Mouse (Mus musculus): ENCODE data around the gene Brpf3. TPM values are rescaled to one million over a fixed set of nuclear protein-coding genes. Genes with fewer than 3 reads are reported as not detected.
"Not testable (repeated sequence)": the region's sequence is repeated elsewhere in the genome, so short reads cannot be mapped to it uniquely, and the experiment has no call there.

The Brpf3 gene
- polyA plus RNA-seq, 1 experiment from 2014 or later: 44.4 TPM

DNA sequence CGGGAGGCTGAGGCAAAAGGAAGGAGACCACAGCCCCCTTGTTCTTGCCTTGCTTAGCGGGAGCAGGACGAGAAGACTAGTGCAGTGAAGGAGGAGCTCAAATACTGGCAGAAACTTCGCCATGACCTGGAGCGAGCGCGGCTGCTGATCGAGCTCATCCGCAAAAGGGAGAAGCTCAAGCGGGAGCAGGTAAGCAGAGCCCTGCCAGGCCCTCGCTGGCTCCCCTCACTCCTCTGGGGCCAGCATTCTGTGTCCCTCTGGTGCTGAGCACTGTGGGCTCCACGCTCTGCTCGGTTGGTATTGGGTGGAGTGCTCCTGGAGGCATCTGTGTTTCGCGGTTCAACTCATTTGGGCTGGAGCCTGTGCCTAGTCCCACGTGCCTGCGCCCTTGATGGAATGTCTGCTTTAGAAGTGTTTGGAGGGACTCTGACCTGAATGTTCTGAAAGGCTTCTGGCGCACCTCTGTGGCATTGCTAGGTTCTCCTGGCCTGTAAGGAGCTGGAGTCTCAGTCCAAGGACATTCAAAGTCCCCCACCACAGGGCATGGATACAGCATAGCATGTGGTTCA, 13.7 kb downstream of the Brpf3 start:
- Histone ChIP-seq H3K36me3 (ENCODE audit: control insufficient read depth, insufficient read depth) (peaks cover 60% of the 10 kb centered on the region), H3K27me3 (replicated peaks; ENCODE audit: control insufficient read depth, insufficient read depth, low read length) (no peaks in the 10 kb centered on the region), H3K9ac (ENCODE audit: low read depth, low read length) (no peak overlapping the region), H3K4me2 (replicated peaks; ENCODE audit: low read depth) (no peak overlapping the region), H3K4me1 (replicated peaks; ENCODE audit: control insufficient read depth, insufficient read depth, low read length) (0 out of 2 replicates have a peak, but pooled peaks cover 6% of the 10 kb centered on the region), H3K9me3 (ENCODE audit: control insufficient read depth) (no peaks in the 10 kb centered on the region), H3K4me3 (ENCODE audit: low read depth, low read length) (no peak overlapping the region), H3K27ac (ENCODE audit: low read depth, low read length) (peak overlapping the region; percentile 57)
- no peak for TF ChIP-seq CTCF (IDR thresholded peaks at IDR 0.05; ENCODE audit: low read depth)
- 89% methylated on average over 18 of the region's 18 CpGs for WGBS
- no peak for ATAC-seq

DNA sequence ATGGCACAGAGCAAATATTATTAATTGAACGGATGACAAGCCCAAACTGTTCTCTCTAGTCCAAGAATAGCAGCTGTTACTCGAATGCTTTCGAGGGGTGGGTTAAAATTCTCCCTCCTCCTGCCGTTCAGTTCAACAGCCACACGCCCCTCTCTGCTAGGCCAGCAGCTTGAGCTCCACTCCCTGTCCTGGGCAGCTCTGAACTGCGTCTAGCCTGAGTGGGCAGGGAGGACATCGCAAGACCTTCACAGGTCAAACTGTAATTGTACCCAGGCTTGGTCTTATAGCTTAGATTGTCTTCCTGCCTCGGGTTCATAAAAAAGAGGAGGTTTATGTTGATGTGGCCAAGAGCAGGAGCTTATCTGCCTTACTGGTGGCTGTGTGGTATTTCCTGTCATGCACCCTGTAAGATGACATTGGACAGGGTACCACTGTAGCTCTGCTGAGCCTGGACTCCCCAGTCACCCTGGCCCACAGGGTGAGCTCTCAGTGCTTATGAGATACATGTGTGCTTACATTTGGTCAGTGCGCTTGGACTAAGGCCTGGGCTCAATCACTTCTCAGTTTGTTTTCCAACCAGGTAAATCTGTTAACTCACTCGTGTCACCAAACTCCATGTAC, 14.6 kb downstream of the Brpf3 start:
- Histone ChIP-seq H3K9me3 (ENCODE audit: control insufficient read depth) (no peaks in the 10 kb centered on the region), H3K27me3 (replicated peaks; ENCODE audit: control insufficient read depth, insufficient read depth, low read length) (no peaks in the 10 kb centered on the region), H3K4me1 (replicated peaks; ENCODE audit: control insufficient read depth, insufficient read depth, low read length) (0 out of 2 replicates have a peak, but pooled peaks cover 6% of the 10 kb centered on the region), H3K9ac (ENCODE audit: low read depth, low read length) (no peak overlapping the region), H3K4me2 (replicated peaks; ENCODE audit: low read depth) (no peak overlapping the region), H3K27ac (ENCODE audit: low read depth, low read length) (peak overlapping the region; percentile 95), H3K4me3 (ENCODE audit: low read depth, low read length) (no peak overlapping the region), H3K36me3 (ENCODE audit: control insufficient read depth, insufficient read depth) (peaks cover 58% of the 10 kb centered on the region)
- no peak for TF ChIP-seq CTCF (IDR thresholded peaks at IDR 0.05; ENCODE audit: low read depth)
- ATAC-seq: no peak
- WGBS: 53% methylated on average over 10 of the region's 10 CpGs

DNA sequence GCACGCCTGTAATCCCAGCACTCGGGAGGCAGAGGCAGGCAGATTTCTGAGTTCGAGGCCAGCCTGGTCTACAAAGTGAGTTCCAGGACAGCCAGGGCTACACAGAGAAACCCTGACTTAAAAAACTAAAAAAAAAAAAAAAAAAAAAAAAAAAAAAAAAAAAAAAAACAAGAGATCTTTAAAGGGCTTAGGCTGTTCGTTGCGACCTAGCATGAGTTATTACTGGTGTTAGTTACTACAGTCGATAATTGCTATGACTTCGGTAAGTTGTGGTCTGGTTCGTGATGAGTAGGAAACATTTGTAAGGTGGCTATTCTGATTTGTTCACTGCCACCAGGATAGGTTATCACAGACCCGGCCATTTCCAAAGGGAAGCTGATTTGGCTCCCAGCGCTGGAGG, 15.4 kb downstream of the Brpf3 start:
- H3K4me2 ChIP-seq (replicated peaks; ENCODE audit: low read depth): not testable (repeated sequence)

DNA sequence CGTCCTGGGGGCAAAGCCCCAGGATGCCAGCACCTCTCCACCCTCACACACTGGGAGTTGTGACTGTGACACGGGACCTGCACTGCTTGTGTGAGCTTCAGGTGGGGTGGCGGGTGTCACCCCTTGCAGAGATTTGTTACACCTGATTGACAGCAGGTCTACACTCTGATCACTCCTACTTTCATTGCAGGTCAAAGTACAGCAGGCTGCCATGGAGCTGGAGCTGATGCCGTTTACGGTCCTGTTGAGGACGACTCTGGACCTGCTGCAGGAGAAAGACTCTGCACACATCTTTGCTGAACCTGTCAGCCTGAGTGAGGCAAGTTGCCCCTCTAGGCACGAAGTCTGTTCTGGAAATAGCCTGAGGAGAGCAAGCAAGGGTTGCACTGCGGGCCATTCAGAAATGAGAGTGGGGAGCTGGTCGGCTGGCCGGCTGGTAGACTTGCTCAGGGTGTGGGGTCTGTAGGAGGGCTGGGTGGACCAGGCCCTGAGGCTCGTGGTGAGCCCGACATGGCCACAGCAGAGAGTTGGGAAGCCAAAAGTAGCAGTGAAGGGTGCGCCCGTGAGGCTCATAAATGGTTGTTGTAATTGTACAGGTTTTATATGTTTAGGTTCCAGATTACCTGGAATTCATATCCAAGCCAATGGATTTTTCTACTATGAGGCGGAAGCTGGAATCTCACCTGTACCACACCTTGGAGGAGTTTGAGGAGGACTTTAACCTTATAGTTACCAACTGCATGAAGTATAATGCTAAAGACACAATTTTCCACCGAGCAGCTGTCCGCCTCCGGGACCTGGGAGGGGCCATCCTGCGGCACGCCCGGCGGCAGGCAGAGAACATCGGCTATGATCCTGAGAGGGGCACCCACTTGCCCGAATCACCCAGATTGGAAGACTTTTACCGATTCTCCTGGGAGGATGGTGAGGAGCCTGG, 16.3 kb downstream of the Brpf3 start:
- Histone ChIP-seq H3K4me3 (ENCODE audit: low read depth, low read length) (peak overlapping the region; percentile 21; the same call in 1 of the 2 replicates), H3K9me3 (ENCODE audit: control insufficient read depth) (no peaks in the 10 kb centered on the region), H3K36me3 (ENCODE audit: control insufficient read depth, insufficient read depth) (peaks cover 63% of the 10 kb centered on the region), H3K4me2 (replicated peaks; ENCODE audit: low read depth) (peak overlapping the region; percentile 65), H3K9ac (ENCODE audit: low read depth, low read length) (no peak overlapping the region; the same call in 1 of the 2 replicates), H3K27me3 (replicated peaks; ENCODE audit: control insufficient read depth, insufficient read depth, low read length) (no peaks in the 10 kb centered on the region), H3K4me1 (replicated peaks; ENCODE audit: control insufficient read depth, insufficient read depth, low read length) (0 out of 2 replicates have a peak, but pooled peaks cover 6% of the 10 kb centered on the region), H3K27ac (ENCODE audit: low read depth, low read length) (peak overlapping the region; percentile 95)
- ATAC-seq: peak; percentile 86
- TF ChIP-seq CTCF (IDR thresholded peaks at IDR 0.05; ENCODE audit: low read depth): no peak
- WGBS: 43% methylated on average over 25 of the region's 25 CpGs

More for the DNA sequence above, 15.4 kb downstream of the Brpf3 start:
- not testable (repeated sequence) for ATAC-seq; H3K4me3 ChIP-seq (ENCODE audit: low read depth, low read length); H3K27me3 ChIP-seq (replicated peaks; ENCODE audit: control insufficient read depth, insufficient read depth, low read length); H3K4me1 ChIP-seq (replicated peaks; ENCODE audit: control insufficient read depth, insufficient read depth, low read length); H3K9ac ChIP-seq (ENCODE audit: low read depth, low read length); H3K9me3 ChIP-seq (ENCODE audit: control insufficient read depth)
- WGBS: 81% methylated on average over 10 of the region's 10 CpGs
- H3K27ac ChIP-seq (ENCODE audit: low read depth, low read length): peak overlapping the region; percentile 95
- H3K36me3 ChIP-seq (ENCODE audit: control insufficient read depth, insufficient read depth): peaks cover 58% of the 10 kb centered on the region

DNA sequence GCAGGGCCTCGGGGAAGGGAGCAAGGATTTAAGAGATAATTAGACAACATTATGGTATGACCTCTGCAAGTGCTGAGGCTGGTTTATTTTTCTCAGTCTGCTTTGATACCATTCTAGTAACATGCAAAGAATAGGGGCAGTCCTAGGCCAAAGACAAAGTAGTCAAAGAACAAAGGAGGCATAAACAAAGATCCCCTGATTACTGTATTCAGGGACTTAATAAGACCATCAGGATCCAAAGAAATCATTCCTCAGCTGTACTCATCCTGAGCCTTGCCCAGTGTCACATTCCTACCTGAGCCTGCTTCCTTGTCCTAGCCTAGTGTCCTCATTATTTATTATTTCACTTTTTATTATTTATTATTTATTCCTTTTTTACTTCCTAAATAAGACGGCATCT, 19.3 kb downstream of the Brpf3 start:
- no peak for ATAC-seq
- H3K4me1 ChIP-seq (replicated peaks; ENCODE audit: control insufficient read depth, insufficient read depth, low read length): 0 out of 2 replicates have a peak, but pooled peaks cover 6% of the 10 kb centered on the region
- 81% methylated on average over 2 of the region's 2 CpGs for WGBS

More for the DNA sequence above, 19.3 kb downstream of the Brpf3 start:
- H3K27ac ChIP-seq (ENCODE audit: low read depth, low read length): no peak overlapping the region
- no peak for TF ChIP-seq CTCF (IDR thresholded peaks at IDR 0.05; ENCODE audit: low read depth)
- no peaks in the 10 kb centered on the region for H3K9me3 ChIP-seq (ENCODE audit: control insufficient read depth)
- H3K27me3 ChIP-seq (replicated peaks; ENCODE audit: control insufficient read depth, insufficient read depth, low read length): no peaks in the 10 kb centered on the region
- H3K4me2 ChIP-seq (replicated peaks; ENCODE audit: low read depth): no peak overlapping the region
- H3K36me3 ChIP-seq (ENCODE audit: control insufficient read depth, insufficient read depth): peaks cover 82% of the 10 kb centered on the region
- H3K9ac ChIP-seq (ENCODE audit: low read depth, low read length): no peak overlapping the region
- H3K4me3 ChIP-seq (ENCODE audit: low read depth, low read length): no peak overlapping the region

Measured in intestine, postnatal 0 days (tissue).